Mouse (Mus musculus): ENCODE data around the gene Phactr2.

The Phactr2 gene

DNA sequence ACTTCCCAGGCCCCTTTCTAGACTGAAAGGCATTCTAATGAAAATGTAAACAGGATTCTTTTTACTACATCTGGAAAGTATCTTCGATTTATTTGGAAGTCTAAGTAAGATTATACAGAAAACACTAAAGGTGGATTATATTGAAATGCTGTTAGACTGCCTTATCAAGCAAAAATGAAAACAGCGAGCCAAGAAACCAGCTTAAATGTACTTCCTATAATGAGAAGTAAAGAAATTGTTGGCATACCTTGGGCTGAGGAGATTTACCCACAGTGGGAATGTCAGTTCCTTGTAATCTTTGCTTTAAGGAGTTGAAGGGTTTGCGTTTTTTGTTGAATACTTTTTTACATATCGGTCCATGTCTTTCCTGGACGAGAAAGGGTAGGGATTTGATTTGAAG lies 305.8 kb downstream of the Phactr2 start:
- in situ Hi-C loops (cut with MboI): no loop called here

DNA sequence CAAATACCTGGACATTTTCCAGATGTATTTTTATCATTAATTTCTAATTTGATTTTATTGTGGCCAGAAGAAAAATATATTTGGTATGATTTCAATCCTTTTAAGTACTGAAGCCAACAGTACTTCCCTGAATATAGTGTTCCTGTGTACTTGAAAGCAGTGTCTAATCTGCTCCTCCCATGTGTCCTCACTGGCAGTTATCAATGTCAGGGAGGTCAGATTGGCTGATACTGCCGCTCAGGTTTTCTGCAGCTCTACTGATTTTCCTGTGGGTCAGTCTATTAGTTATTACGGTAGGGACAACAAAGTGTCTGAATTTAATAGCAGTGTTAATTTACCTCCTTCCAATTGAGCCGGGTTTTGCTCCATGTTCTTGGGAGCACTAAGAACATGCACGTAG lies 312.2 kb downstream of the Phactr2 start:
- in situ Hi-C loops (cut with MboI): no loop called here

DNA sequence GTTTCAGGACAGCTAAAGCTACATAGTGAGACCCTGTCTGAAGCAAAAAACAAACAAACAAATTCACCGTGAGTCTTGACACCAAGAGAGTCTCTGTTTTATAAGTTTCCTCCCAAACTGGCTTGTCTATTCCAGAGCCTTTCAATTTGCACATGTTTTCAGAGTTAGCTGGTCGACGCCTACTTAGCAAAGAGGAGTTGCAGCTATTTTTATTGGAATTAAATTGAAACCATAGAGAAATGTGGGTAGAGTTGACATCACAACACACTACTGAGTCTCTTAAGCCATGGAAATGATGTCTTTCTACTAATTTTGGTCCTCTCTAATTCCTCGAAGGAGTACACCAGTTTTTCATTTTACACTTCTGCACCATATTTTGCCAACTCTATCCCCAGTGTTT lies 313.3 kb downstream of the Phactr2 start:
- in situ Hi-C loops (cut with MboI): no loop called here
